Comparison of ENCODE assay signal across 8 mouse cellular contexts in genomic region chr10:81252424-81253419, GRCm38 (mm10). TPM values are rescaled to one million over a fixed set of nuclear protein-coding genes. Genes with fewer than 3 reads are reported as not detected.
A peak's percentile ranks its signal among the peaks of the same experiment; 100 is the strongest.
DNase-seq lines count a peak whose midpoint lies in the region; ATAC-seq lines count a peak whose summit lies in the region.

Gene Matk, plus strand, starts transcription at chr10:81252935.

- H3K4me3 ChIP-seq in embryonic facial prominence, embryonic 12.5 days: peak within 1 kb of the TSS; percentile 20; the same call in 1 of the 2 replicates
- peak within 1 kb of the TSS; percentile 35 for H3K4me3 ChIP-seq in hindbrain, embryonic 15.5 days
- H3K4me3 ChIP-seq in neural tube, embryonic 11.5 days (ENCODE audit: low read depth, low read length): 0 out of 2 replicates have a peak within 1 kb of the TSS, but pooled peaks have one; percentile 3

- DNase-seq in A20 (ENCODE audit: low read depth, low spot score) (peak; percentile 22), ES-CJ7 (ENCODE audit: low read depth, low spot score) (peak; percentile 51)
- peak; percentile 84 to 88 for DNase-seq in left cerebral cortex, postnatal 10 days (ENCODE audit: extremely low spot score in 1 of 2, low spot score in 2 of 2)
- DNase-seq in neural tube, embryonic 11.5 days (ENCODE audit: low spot score): peak; percentile 78
- peak; percentile 50 to 63 for DNase-seq in thymus, adult 18-20 months
- DNase-seq in urinary bladder, postnatal 10 days (ENCODE audit: low spot score): no peak

- H3K9me3 ChIP-seq in embryonic facial prominence, embryonic 12.5 days: no peaks in the 10 kb centered on the region
- no peaks in the 10 kb centered on the region for H3K9me3 ChIP-seq in hindbrain, embryonic 15.5 days
- no peaks in the 10 kb centered on the region for H3K9me3 ChIP-seq in neural tube, embryonic 11.5 days (ENCODE audit: control insufficient read depth, low read length)

- H3K27me3 ChIP-seq in embryonic facial prominence, embryonic 12.5 days: peaks cover 73% of the 10 kb centered on the region
- H3K27me3 ChIP-seq in hindbrain, embryonic 15.5 days: peaks cover 22% of the 10 kb centered on the region
- peaks cover 42% of the 10 kb centered on the region for H3K27me3 ChIP-seq in neural tube, embryonic 11.5 days (ENCODE audit: control insufficient read depth, insufficient read depth, low read length)

- H3K4me2 ChIP-seq in embryonic facial prominence, embryonic 12.5 days (replicated peaks): peak within 1 kb of the TSS; percentile 46
- peak within 1 kb of the TSS; percentile 59 for H3K4me2 ChIP-seq in hindbrain, embryonic 15.5 days
- peak within 1 kb of the TSS; percentile 30 for H3K4me2 ChIP-seq in neural tube, embryonic 11.5 days (ENCODE audit: low read depth)

- H3K9ac ChIP-seq in embryonic facial prominence, embryonic 12.5 days: peak within 1 kb of the TSS; percentile 31; the same call in 1 of the 2 replicates
- H3K9ac ChIP-seq in hindbrain, embryonic 15.5 days: peak within 1 kb of the TSS; percentile 43
- 0 out of 2 replicates have a peak within 1 kb of the TSS, but pooled peaks have one; percentile 2 for H3K9ac ChIP-seq in neural tube, embryonic 11.5 days (ENCODE audit: low read length)

- H3K36me3 ChIP-seq in embryonic facial prominence, embryonic 12.5 days: no peaks in the 10 kb centered on the region
- no peaks in the 10 kb centered on the region for H3K36me3 ChIP-seq in hindbrain, embryonic 15.5 days
- H3K36me3 ChIP-seq in neural tube, embryonic 11.5 days (ENCODE audit: control insufficient read depth, insufficient read depth, low read length): no peaks in the 10 kb centered on the region

- 9% methylated on average over 44 of the region's 44 CpGs for WGBS in embryonic facial prominence, embryonic 12.5 days
- 6% methylated on average over 44 of the region's 44 CpGs for WGBS in hindbrain, embryonic 15.5 days
- 7% methylated on average over 42 of the region's 44 CpGs for WGBS in neural tube, embryonic 11.5 days

- peaks cover 17% of the 10 kb centered on the region for H3K4me1 ChIP-seq in embryonic facial prominence, embryonic 12.5 days
- peaks cover 26% of the 10 kb centered on the region for H3K4me1 ChIP-seq in hindbrain, embryonic 15.5 days (replicated peaks)
- peaks cover 4% of the 10 kb centered on the region; the same call in 1 of the 2 replicates for H3K4me1 ChIP-seq in neural tube, embryonic 11.5 days (ENCODE audit: control insufficient read depth, insufficient read depth, low read length)

- intact Hi-C loops in left cerebral cortex, postnatal 10 days (cut with DNase I): no loop called here

- H3K27ac ChIP-seq in embryonic facial prominence, embryonic 12.5 days: no peak within 1 kb of the TSS
- peak within 1 kb of the TSS; percentile 78 for H3K27ac ChIP-seq in hindbrain, embryonic 15.5 days (replicated peaks)
- no peak within 1 kb of the TSS for H3K27ac ChIP-seq in neural tube, embryonic 11.5 days (ENCODE audit: low read depth, low read length)

- no peak for ATAC-seq in embryonic facial prominence, embryonic 12.5 days (ENCODE audit: insufficient number of reproducible peaks, insufficient read depth, low FRiP score, low TSS enrichment)
- ATAC-seq in hindbrain, embryonic 15.5 days (ENCODE audit: low FRiP score, low read depth): peak; percentile 83
- ATAC-seq in neural tube, embryonic 11.5 days (ENCODE audit: insufficient read depth, low FRiP score, low TSS enrichment): peak; percentile 54

RNA-seq across cellular contexts. Expression of gene Matk, which starts in this region (rescaled TPM):
- 5.6 and 7.2 TPM in 2 replicates for polyA plus RNA-seq in embryonic facial prominence, embryonic 12.5 days (2016; fragmentation: Nextera tagmentation; extraction: Ambion mirVana)
- polyA plus RNA-seq in hindbrain, embryonic 15.5 days (2015; fragmentation: Nextera tagmentation; extraction: Ambion mirVana): 43.8 and 49.7 TPM in 2 replicates
- 100 to 1,000 TPM; 223 to 225 TPM for total RNA-seq in left cerebral cortex, postnatal 10 days (2021)
- polyA plus RNA-seq in neural tube, embryonic 11.5 days (2014; fragmentation: Nextera tagmentation; extraction: Ambion mirVana): 2.0 and 3.0 TPM in 2 replicates
